Mouse (Mus musculus): ENCODE measurements at regions not wholly inside any gene's neighbourhood (a gene's known extent, or its start where the extent isn't known, plus 50 kb on each side); places are given as distances from the start of the nearest gene placed in this dataset.

GRCm38 (mm10) chr14:106824100-106824706, 718.2 kb downstream of the Trim52 start:
- no peak overlapping the region for H3K27ac ChIP-seq
- H3K4me1 ChIP-seq (replicated peaks) = no peaks in the 10 kb centered on the region
- no peak overlapping the region for H3K9ac ChIP-seq (replicated peaks)
- H3K27me3 ChIP-seq = no peaks in the 10 kb centered on the region
- no peak overlapping the region for H3K4me2 ChIP-seq (replicated peaks)
- WGBS = 80% methylated on average over 1 of the region's 1 CpGs
- ATAC-seq = no peak
- H3K9me3 ChIP-seq = no peaks in the 10 kb centered on the region
- no peak overlapping the region for H3K4me3 ChIP-seq (replicated peaks)
- no peaks in the 10 kb centered on the region for H3K36me3 ChIP-seq

DNA sequence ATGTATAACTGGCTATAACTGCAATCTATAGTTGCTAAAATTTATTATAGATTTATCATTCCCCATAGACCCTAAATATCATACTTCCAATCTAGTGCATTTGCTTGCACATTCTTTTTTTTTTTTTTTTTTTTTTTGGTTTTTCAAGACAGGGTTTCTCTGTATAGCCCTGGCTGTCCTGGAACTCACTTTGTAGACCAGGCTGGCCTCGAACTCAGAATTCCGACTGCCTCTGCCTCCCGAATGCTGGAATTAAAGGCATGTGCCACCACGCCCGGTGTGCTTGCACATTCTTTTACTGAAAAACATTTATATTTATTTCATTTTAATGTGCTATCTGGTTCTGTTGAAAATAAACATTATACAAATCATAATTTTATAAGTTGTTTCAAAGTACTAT, 729.7 kb downstream of the Trim52 start:
- no peak overlapping the region for H3K27ac ChIP-seq
- H3K4me3 ChIP-seq (replicated peaks) = no peak overlapping the region
- 67% methylated on average over 5 of the region's 5 CpGs for WGBS
- H3K4me1 ChIP-seq (replicated peaks) = 0 out of 2 replicates have a peak, but pooled peaks cover 4% of the 10 kb centered on the region
- ATAC-seq = peak; percentile 37; the same call in 1 of the 2 replicates
- H3K9me3 ChIP-seq = no peaks in the 10 kb centered on the region
- H3K27me3 ChIP-seq = no peaks in the 10 kb centered on the region
- H3K4me2 ChIP-seq (replicated peaks) = no peak overlapping the region
- no peaks in the 10 kb centered on the region for H3K36me3 ChIP-seq
- H3K9ac ChIP-seq (replicated peaks) = no peak overlapping the region

GRCm38 (mm10) chr14:106836179-106836578, 730.2 kb downstream of the Trim52 start:
- H3K4me1 ChIP-seq (replicated peaks) = 0 out of 2 replicates have a peak, but pooled peaks cover 4% of the 10 kb centered on the region
- H3K36me3 ChIP-seq = no peaks in the 10 kb centered on the region
- 7% methylated on average over 4 of the region's 4 CpGs for WGBS
- H3K27me3 ChIP-seq = no peaks in the 10 kb centered on the region
- ATAC-seq = peak; percentile 96
- no peak overlapping the region for H3K4me3 ChIP-seq (replicated peaks)
- no peaks in the 10 kb centered on the region for H3K9me3 ChIP-seq
- no peak overlapping the region for H3K4me2 ChIP-seq (replicated peaks)
- no peak overlapping the region for H3K27ac ChIP-seq
- no peak overlapping the region for H3K9ac ChIP-seq (replicated peaks)

Data from midbrain, embryonic 13.5 days (tissue).